Mouse (Mus musculus) midbrain, postnatal 0 days (tissue): Measurements from ENCODE around the gene Pigk. TPM values are rescaled to one million over a fixed set of nuclear protein-coding genes. Genes with fewer than 3 reads are reported as not detected.
A peak's percentile ranks its signal among the peaks of the same experiment; 100 is the strongest.

Experiments used
- ATAC-seq: fragments of 200-750 bp; cut with Nextera tagmentation; 2 replicates; pipeline ENCODE4 v1.8.0; 2017; ENCODE audit warnings: moderate number of reproducible peaks, mild to moderate bottlenecking, moderate TSS enrichment, moderate library complexity; ENCODE audit not compliant: low FRiP score
- DNase-seq: peaks from one replicate; pipeline ENCODE4 v3.0.0-alpha.2; 2015; ENCODE audit warnings: low spot score
- H3K27ac ChIP-seq: fragments of 300-500 bp; sonication (generic); 2 replicates; pipeline ENCODE4 v1.5.1; 2014; ENCODE audit warnings: low read depth, mild to moderate bottlenecking, low read length, mixed read lengths
- H3K27me3 ChIP-seq: fragments of 300-500 bp; sonication (generic); 2 replicates; pipeline ENCODE4 v1.6.1; 2014; ENCODE audit warnings: low read length, control low read depth, mixed read lengths; ENCODE audit not compliant: insufficient read depth
- H3K36me3 ChIP-seq: fragments of 300-500 bp; sonication (generic); 2 replicates; pipeline ENCODE4 v1.6.1; 2014; ENCODE audit warnings: low read length, control low read depth, mixed read lengths; ENCODE audit not compliant: insufficient read depth
- H3K4me1 ChIP-seq: fragments of 300-500 bp; sonication (generic); 2 replicates; pipeline ENCODE4 v1.6.1; 2014; ENCODE audit warnings: mild to moderate bottlenecking, control low read depth, antibody characterized with exemption, low read length, mixed read lengths; ENCODE audit not compliant: insufficient read depth
- H3K4me2 ChIP-seq: fragments of 300-500 bp; sonication (generic); 2 replicates; pipeline ENCODE4 v1.6.1; 2014; ENCODE audit warnings: low read depth, mild to moderate bottlenecking, low read length, mixed read lengths; ENCODE audit not compliant: poor library complexity, severe bottlenecking
- H3K4me3 ChIP-seq: fragments of 300-500 bp; sonication (generic); 2 replicates; pipeline ENCODE4 v1.5.1; 2014; ENCODE audit warnings: low read depth, mild to moderate bottlenecking, low read length, moderate library complexity
- H3K9ac ChIP-seq: fragments of 300-500 bp; sonication (generic); replicated peaks from 2 replicates; pipeline ENCODE4 v1.6.1; 2014; ENCODE audit warnings: mild to moderate bottlenecking, low read length, moderate library complexity, mixed read lengths; ENCODE audit not compliant: poor library complexity, severe bottlenecking
- H3K9me3 ChIP-seq: fragments of 300-500 bp; sonication (generic); 2 replicates; pipeline ENCODE4 v1.6.1; 2016; ENCODE audit warnings: low read length, control low read depth
- CTCF ChIP-seq: IDR thresholded peaks from 2 replicates; pipeline ENCODE4 v1.5.1; 2016; ENCODE audit warnings: antibody characterized with exemption, mild to moderate bottlenecking
- WGBS: fragments of 180-500 bp; shearing (Covaris S2); extraction: QIAGEN DNeasy Blood & Tissue Kit; methylation state at CpG from one replicate; pipeline ENCODE4 v1.1.7; 2014; 5-methylcytosine and 5-hydroxymethylcytosine counted together
- polyA plus RNA-seq: library from polyadenylated mRNA; unstranded; fragments of >200 nt; fragmentation: Nextera tagmentation; extraction: Ambion mirVana; gene quantifications from 2 replicates; pipeline ENCODE4 v1.2.1, GENCODE M21; 2015
- total RNA-seq: library from RNA; depleted of rRNA; stranded (reverse); fragments of >200 nt; gene quantifications from 2 replicates; pipeline ENCODE4 v1.2.3, GENCODE M21; 2014

Gene Pigk
- total and polyA plus RNA-seq, 2 experiments from 2014 or later = 44.1 to 61.8 TPM

DNA sequence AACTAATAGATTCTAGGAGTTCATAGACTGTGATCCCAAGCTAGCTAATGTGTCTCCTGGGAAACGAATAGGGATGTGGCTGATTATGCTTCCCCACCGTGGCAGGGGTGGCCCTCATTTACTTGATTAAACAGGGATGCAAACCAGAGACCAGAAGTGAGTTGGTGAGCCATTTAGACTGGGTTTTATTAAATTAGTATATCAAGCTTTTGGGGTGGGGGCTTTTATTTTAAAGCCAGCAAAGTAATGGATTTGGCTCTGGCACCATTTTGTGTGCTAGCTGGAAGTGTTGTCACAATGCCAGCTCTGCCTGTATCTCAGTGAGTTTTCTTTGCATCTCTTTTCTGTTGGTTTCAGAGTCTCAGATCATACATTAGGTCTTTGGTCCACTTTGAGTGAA, 43.0 kb downstream of the Pigk start:
- no peak overlapping the region for H3K9ac ChIP-seq
- no peaks in the 10 kb centered on the region for H3K27me3 ChIP-seq
- H3K4me1 ChIP-seq = peaks cover 7% of the 10 kb centered on the region; the same call in 1 of the 2 replicates
- H3K4me2 ChIP-seq = no peak overlapping the region
- 41% methylated on average over 2 of the region's 2 CpGs for WGBS
- H3K4me3 ChIP-seq = no peak overlapping the region
- no peaks in the 10 kb centered on the region for H3K36me3 ChIP-seq
- DNase-seq = peak; percentile 43
- H3K9me3 ChIP-seq = no peaks in the 10 kb centered on the region
- TF ChIP-seq CTCF = no peak
- H3K27ac ChIP-seq = no peak overlapping the region
- no peak for ATAC-seq

DNA sequence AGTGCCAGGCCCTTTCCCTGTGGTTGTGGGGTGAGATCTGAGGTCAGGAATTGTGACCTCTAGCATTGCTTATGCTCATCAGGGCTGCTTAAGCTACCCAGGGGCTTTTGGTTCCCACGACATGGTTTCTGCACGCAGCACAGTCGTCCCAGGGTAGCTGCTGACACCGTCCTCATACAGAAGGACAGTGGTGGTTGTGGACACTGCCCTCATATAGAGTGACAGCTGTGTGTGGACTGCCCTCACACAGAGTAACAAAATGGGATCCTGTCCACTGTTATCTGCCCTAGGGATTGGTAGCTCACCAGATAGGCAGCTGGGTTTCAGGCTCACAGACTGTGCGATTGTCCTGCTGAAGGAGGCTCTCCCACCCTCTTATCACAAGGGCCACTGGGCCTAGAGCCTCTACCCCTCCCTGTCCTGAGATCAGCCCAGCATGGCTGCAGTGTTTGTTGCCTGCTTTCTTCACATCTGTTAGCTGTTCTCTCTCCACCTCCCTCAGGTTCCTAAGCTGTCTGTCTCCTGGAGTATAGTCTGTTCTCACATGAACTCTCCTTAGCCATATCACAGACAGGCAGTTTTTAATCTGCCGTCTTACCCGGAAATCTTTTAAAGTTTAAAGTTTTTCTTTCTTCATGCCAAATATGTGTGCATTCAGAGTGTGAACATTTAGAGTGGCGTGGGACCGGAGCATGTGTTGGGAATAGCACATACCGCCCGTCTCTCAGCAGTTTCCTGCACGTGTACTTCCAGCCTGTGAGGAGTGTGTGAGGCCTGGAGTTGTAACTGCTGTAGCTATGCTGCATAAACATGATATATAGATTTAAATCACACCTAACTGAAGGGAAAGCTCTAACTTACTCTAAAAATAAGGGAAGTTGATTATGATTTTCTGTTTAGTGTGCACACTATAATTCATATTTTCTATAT, 43.8 kb downstream of the Pigk start:
- no peak for ATAC-seq
- H3K4me1 ChIP-seq = peaks cover 7% of the 10 kb centered on the region; the same call in 1 of the 2 replicates
- WGBS = 61% methylated on average over 12 of the region's 12 CpGs

DNA sequence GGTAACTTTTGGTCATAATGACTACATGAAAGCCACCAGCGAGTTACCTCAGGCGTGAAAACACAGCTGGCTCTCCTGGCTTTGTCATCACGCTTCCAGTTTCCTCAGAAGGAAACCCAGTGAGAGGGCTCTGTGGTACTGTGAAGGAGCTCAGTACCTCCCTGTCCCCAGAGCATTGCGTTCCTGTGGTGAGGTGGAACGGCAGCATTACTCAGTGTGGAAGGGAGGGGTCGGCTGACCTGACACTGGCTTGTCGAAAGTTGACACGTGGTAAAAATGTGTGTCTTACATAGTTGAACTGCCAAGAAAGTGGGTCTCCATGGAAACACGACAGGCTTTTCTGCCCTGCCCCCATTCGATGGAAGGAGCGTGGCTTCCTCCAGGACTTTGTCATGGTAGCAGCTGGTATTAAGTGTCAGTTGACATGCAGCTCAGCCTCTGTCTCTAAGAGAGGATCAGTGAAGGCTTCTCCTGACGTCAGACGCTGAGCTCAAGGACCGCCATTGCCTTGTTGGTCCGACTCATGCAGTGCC, 44.7 kb downstream of the Pigk start:
- no peak overlapping the region for H3K4me2 ChIP-seq
- no peaks in the 10 kb centered on the region for H3K36me3 ChIP-seq
- no peak for TF ChIP-seq CTCF
- no peaks in the 10 kb centered on the region for H3K27me3 ChIP-seq
- peaks cover 7% of the 10 kb centered on the region; the same call in 1 of the 2 replicates for H3K4me1 ChIP-seq
- DNase-seq = peak; percentile 62
- no peaks in the 10 kb centered on the region for H3K9me3 ChIP-seq
- no peak overlapping the region for H3K27ac ChIP-seq
- no peak overlapping the region for H3K9ac ChIP-seq
- 40% methylated on average over 15 of the region's 15 CpGs for WGBS
- H3K4me3 ChIP-seq = no peak overlapping the region
- ATAC-seq = peak; percentile 53

More for the DNA sequence above, 43.8 kb downstream of the Pigk start:
- no peak for DNase-seq
- H3K36me3 ChIP-seq = no peaks in the 10 kb centered on the region
- H3K27ac ChIP-seq = no peak overlapping the region
- no peak for TF ChIP-seq CTCF
- H3K9ac ChIP-seq = no peak overlapping the region
- H3K4me3 ChIP-seq = no peak overlapping the region
- H3K4me2 ChIP-seq = no peak overlapping the region
- no peaks in the 10 kb centered on the region for H3K27me3 ChIP-seq
- no peaks in the 10 kb centered on the region for H3K9me3 ChIP-seq

DNA sequence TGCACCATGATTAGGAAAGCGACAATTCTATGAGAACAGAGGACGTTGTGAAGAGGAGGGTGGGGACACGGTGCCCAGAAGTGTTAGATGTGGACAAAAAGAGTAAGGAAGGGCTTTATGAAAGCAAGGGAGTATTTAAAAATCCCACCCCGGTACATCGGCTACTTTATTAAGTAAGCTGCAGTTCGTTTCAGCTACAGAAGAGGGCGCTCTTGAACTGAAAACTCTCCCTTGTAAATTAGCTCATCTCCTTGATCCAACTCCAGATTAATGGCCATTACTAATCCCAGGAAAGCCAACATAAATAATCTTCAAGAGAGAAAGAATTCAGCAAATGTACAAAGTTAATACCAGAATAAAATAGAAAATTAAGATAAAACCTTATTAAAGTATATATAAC, 47.2 kb downstream of the Pigk start:
- Histone ChIP-seq H3K4me2 (no peak overlapping the region), H3K4me1 (peaks cover 7% of the 10 kb centered on the region; the same call in 1 of the 2 replicates), H3K4me3 (no peak overlapping the region), H3K27ac (no peak overlapping the region), H3K9me3 (no peaks in the 10 kb centered on the region), H3K9ac (no peak overlapping the region), H3K27me3 (no peaks in the 10 kb centered on the region), H3K36me3 (no peaks in the 10 kb centered on the region)
- ATAC-seq = no peak
- WGBS = 19% methylated on average over 7 of the region's 7 CpGs
- TF ChIP-seq CTCF = peak; percentile 83
- DNase-seq = peak; percentile 71

DNA sequence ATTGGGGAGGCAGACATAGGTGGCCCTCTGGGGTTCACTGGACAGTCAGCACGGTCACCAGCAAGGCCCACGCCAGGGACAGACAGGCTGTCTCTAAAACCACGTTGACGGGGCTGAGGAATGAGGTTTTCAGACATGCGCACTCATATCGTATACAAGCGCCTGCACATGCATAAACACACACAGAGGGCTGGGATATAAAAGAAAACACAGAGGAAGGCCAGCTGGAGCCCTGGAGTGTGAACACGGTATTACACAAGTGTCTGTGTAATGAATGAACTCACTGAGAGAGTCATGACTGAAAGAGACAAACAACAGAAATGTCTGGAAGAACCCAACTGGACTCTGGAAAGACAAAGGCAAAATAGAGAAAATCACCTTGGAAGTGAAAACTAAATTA, 47.8 kb downstream of the Pigk start:
- DNase-seq = no peak
- no peaks in the 10 kb centered on the region for H3K36me3 ChIP-seq
- no peaks in the 10 kb centered on the region for H3K9me3 ChIP-seq
- WGBS = 85% methylated on average over 8 of the region's 8 CpGs
- H3K27me3 ChIP-seq = no peaks in the 10 kb centered on the region
- peak; percentile 45 for TF ChIP-seq CTCF
- H3K4me2 ChIP-seq = no peak overlapping the region
- H3K4me1 ChIP-seq = peaks cover 7% of the 10 kb centered on the region; the same call in 1 of the 2 replicates
- no peak overlapping the region for H3K9ac ChIP-seq
- no peak overlapping the region for H3K27ac ChIP-seq
- H3K4me3 ChIP-seq = no peak overlapping the region
- no peak for ATAC-seq

DNA sequence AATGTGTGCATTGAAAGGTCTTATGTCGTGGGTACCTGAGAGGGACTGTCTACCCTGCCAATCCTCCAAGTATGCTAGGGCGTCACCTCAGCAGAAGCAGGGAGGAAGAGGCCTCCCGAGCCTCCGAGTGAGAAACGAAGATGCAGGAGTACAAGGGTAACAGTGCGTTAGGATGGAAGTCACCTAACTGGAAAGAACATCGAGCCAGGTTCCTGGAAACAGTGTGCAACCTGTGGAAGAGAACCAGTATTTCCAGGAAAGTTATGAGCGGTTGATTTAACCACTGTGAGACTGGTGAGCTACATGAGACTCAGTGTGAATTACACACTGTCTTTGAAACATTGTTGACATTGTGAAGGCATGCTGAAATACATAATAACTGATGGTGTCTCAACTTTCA, 48.4 kb downstream of the Pigk start:
- Histone ChIP-seq H3K4me2 (no peak overlapping the region), H3K9ac (no peak overlapping the region), H3K9me3 (no peaks in the 10 kb centered on the region), H3K4me1 (peaks cover 7% of the 10 kb centered on the region; the same call in 1 of the 2 replicates), H3K4me3 (no peak overlapping the region), H3K27ac (no peak overlapping the region), H3K27me3 (no peaks in the 10 kb centered on the region), H3K36me3 (no peaks in the 10 kb centered on the region)
- ATAC-seq (no peak), DNase-seq (no peak)
- 94% methylated on average over 8 of the region's 8 CpGs for WGBS
- no peak for TF ChIP-seq CTCF
